Mouse (Mus musculus): ENCODE data around the gene Apool.

The Apool gene

GRCm38 (mm10) chrX:112310804-112311530, at the start of gene Apool:
Apool (plus strand) TSS chrX:112311334.
- DNase-seq (ENCODE audit: low spot score): peak; percentile 82

- DNase-seq (ENCODE audit: low spot score): no peak
Observed at GRCm38 (mm10) chrX:112273550-112273949, 37.6 kb upstream of the Apool start.

GRCm38 (mm10) chrX:112311531-112311887, 375 bp downstream of the Apool start:
- no peak for DNase-seq (ENCODE audit: low spot score)

- DNase-seq (ENCODE audit: low spot score): no peak
Observed at GRCm38 (mm10) chrX:112312094-112312493, 960 bp downstream of the Apool start.

GRCm38 (mm10) chrX:112320273-112320672, 9.1 kb downstream of the Apool start:
- DNase-seq (ENCODE audit: low spot score): no peak

DNA sequence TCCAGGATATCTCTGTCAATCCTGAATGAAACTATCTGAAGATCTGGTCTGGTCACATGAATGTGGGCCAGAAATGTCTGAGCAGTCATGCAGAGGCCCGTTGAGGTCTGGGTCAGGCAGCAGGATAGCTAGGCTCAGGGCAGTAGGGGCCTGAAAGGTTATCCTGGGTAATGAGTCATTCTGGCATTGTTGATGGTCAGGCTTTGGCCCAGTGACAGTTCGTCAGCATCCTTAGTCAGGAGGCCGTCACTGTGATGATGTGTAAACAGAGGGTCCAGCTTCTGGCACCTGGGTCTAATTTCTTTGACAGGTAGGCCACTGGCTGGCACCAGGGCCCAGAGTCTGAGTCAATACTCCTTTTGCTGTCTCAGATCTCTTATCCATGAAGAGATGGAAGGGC, 28.4 kb downstream of the Apool start:
- DNase-seq (ENCODE audit: low spot score): no peak

DNA sequence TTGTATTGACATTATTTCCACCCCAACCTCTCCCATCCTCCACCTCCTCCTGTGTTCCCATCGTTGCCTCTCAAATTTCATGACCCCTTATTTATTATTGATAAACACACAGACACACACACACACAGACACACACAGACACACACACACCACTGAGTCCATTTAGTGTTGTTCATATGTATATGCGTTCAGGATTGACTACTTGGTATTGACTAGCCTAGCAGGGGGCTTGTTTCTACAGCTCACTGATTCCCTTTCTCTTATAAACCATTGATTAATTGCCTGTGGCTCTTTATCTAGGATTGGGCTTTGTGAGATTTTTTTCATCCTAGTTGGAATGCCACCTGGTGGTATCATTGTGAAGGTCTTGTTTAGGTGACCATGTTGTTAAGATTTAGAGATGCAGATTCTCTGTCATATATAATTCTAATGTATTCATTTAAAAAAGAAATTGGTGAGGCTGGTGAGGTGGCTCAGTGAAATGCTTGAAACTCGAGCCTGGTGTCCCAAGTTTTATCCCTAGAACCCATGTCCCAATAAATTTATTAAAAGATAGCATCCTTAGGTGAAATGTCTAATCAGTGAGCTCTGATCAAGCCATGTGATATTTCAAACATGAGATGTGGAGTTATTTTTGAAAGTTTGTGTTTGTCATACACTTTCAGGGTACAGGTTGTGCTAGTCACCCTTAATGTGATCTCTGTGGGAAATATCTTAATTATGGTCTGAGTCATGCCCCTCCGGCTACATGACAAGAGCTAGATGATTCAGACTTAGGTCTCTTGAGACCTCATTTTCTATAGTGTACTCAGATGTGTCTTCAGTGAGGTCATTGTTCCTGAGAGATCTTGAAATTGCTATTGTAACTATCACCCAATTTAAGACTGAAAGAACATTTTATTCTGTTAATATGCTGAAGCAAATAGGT, 36.6 kb downstream of the Apool start:
- no peak for DNase-seq (ENCODE audit: low spot score)

- DNase-seq (ENCODE audit: low spot score): no peak
Observed at GRCm38 (mm10) chrX:112348395-112348791, 37.3 kb downstream of the Apool start.

GRCm38 (mm10) chrX:112368426-112368825, 57.3 kb downstream of the Apool start:
- no peak for DNase-seq (ENCODE audit: low spot score)

DNA sequence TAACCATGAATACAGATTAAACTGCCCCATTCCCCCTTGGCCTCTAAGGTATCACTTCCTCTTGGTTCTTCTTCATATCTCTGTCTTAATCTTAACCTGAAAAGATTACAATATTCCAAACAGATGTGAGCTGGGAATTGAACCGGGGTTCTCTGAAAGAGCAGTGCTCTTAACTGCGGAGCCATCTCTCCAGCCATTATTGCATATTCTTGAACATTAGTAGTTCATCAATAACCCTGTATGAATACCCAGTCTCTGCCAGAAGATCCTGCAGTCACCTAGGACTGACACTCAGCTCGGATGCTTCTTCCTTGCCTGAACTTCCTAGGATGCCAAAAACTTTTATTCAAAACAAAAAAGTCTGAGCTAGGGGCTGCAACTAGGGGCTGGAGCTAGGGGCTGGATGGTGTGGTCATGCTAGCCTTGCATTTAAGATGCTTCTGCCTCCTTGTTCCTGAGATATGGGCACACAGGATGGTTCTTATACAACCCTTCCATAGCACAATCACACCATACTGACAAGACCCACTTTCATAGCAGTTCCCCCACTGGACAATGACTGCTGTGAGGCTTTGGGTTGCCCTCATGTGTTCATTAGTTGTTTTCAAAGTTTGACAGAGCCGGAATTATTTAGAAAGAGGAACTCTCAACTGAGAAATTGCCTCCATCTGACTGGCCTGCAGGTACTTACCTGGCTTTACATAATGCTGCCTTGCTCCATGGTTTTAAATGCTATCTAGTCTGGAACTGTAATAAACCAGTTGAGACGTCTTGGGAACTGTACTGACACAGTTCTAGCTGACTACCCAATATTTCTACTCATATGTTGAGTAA, 59.7 kb downstream of the Apool start:
- peak; percentile 11 for DNase-seq (ENCODE audit: low spot score)

GRCm38 (mm10) chrX:112406679-112407078, 95.5 kb downstream of the Apool start, which contains the start of gene Satl1:
Satl1 (minus strand) TSS chrX:112406779.
- DNase-seq (ENCODE audit: low spot score): no peak

DNA sequence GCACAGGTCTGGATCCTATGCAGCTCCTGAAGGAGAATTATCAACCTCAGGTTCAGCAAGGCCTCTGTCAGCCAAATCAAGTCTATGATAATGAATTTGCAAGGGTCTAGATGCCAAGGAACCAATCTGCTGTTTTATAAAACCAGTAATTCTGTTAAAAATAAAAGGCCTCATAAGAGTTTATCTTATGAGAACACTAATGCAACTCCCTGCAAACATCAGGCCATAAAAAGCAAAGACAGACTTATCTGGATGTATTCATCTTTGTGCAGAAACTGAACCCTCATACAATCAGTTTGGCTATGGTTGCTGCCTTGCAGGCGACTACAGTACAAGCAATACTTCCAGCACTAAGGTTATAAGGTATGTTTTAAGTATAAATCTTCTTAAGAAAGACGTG, 101.2 kb downstream of the Apool start:
- no peak for DNase-seq (ENCODE audit: low spot score)
